Mouse (Mus musculus): ENCODE results near the gene Jmjd6.

Jmjd6 gene

DNA sequence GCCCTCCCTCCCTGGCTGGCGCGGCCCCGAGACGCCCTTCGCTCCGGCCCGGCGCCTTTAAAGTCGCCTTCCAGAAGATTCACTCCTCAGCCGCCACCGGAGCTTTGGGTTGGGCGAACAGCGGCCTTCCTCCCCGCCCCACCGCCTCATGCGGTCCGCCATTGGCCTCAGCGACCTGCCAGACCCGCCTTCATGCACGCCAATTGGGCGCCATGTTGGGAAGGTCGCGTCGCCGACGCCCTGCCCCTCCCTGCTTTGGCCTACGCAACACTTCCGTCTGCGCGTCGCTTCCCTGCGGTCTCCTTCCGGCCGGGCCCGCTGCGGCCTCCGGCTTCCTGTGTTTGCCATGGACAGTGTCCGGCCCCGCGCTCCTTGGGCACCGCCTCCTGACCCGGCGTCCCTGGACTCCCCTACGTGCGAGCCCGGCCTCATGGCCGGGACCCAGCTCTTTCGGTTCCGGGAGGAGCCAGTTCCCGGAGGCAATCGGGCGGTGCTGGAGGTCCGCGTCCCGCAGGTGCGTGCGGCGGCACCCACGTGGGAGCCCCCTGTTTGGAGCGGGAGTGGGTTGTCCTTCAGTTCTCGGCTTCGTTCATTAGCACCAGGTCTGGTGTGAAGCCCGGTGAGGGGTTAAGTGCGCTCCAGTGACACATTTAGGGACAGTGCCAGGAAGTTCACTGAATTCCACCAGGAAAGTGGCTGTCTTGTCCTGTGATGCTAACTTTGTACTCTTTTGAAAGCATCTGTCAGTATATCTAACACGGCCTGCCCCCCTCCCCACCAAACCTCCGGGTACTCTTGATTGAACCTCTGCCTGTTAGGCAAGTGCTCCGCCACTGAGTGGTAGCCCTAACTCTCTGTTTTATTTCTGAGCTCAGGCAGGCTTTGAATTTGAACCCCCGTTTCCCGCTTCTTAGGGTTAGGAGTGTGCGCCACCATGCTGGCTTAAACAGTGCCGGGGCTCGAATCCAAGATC is at the start of gene Jmjd6, which contains the start of gene Mettl23:
Jmjd6 (minus strand) TSS at position 189 of the 973 bp plus-strand sequence.
Mettl23 (plus strand) TSS at position 18 of the 973 bp plus-strand sequence.
- DNase-seq (ENCODE audit: low read depth): peak; percentile 93

DNA sequence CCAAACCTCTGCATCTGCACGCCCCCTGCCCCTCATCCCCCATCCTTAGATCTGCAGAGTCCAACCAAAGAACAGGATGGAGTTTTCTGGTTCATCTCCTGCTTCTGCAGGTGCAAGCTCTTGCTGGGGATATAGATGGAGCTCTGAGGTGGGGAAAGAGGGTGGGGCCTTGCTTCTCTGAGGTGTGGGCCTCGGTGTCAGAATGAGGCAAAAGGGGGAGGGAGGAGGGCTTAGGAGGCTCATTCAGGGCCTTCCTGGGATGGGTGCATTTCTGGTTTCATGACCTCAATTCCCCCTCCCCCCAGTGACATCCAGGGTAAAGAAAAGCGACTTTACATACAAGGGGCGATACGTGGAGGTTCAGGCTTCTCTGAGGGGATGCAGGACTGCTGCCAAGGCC is 43.9 kb upstream of the Jmjd6 start:
- DNase-seq (ENCODE audit: low read depth): no peak

DNA sequence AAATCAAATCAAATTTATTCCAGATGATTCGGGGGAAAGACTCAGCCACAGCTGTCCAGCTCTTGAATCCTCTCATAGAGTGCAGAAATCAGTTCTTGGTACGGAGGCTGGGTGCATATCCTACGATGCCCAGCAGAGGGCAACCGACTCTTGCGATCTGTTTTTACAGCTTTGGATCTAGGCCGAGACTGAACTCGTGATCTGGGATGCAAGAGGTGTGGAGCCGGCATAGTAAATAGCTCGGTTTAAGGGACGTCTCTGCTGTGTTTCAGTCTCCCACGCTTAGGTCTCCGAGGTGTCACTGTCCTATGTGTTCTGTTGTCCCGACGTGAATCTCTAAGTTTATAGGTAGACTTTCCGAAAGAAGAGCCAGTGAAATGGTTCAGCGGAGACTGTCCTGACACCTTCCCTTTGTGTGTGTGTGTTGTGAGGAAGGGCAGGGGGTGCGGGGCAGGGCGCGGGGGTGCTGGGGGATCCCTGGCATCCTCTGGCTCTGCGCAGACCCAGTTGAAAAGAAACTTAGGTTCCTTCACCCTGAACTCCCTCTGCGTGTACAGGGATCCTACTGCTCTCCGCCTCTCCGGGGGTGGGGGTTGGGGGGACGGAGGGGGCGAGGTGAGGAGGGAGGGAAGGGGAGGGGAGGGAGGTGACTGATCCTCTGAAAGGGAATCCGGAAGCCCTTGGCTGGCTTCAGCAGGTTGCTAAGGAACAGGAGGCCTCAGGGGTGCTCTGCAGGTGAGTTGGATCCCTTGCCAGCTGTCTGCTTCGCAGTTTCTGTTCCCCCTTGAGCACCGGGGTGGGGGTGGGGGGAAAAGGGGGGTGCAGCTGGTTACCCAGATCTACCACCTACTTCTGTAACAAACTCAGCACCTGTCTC is 42.3 kb upstream of the Jmjd6 start:
- peak; percentile 53 for DNase-seq (ENCODE audit: low read depth)

DNA sequence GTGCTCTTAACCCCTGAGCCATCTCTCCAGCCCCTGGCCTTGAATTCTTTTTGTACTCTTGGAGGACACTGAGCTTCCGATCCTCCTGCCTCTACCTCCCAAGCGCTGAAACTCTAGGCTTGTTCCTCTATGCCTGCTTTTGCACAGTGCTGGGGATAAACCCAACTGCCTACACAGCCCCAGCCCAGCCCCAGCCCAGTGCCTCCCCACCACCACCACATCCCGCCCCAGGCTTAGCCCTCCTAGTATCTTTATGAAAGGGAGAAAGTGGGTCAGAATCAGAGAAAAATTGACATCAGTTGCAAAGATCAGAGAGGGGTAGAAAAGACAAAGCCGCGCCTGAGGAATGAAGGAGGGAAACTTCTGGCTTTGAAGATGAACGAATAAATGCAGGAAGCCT is 40.8 kb upstream of the Jmjd6 start:
- DNase-seq (ENCODE audit: low read depth): no peak

DNA sequence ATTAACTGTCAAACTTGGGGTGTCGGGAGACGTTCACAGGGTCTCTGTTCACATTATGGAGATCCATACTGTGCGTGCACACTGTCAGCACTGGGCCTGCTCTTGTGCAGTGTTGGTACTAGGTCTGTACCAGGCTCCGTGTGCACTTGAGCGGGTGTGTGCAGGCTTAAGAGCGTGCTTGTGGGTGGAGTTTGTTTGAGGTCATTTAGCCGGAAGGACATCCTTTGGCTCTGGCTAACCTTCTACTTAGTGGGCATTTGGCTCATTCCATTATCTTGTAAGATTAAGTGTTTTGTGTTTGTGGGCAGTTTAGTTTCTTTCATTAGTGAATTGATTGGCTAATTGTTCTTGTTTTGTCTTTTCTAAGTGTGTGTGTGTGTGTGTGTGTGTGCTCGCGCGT is 39.2 kb upstream of the Jmjd6 start:
- DNase-seq (ENCODE audit: low read depth): no peak

DNA sequence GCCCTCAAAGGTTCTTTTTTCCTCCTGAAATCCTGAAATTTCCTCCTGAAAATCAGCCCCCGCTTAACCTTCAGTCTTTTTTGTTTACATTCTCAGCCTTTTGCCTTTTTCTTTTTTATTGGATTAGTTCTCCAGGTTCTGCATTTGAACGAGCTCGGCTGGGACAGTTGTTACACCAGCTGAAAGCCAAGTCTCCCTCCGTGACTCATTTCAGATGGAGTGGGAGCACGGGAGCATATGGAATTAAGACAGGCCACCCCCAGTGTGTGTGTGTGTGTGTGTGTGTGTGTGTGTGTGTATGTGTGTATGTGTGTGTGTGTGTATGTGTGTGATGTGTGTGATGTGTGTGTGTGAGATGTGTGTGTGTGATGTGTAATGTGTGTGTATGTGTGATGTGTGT is 38.2 kb upstream of the Jmjd6 start:
- no peak for DNase-seq (ENCODE audit: low read depth)

DNA sequence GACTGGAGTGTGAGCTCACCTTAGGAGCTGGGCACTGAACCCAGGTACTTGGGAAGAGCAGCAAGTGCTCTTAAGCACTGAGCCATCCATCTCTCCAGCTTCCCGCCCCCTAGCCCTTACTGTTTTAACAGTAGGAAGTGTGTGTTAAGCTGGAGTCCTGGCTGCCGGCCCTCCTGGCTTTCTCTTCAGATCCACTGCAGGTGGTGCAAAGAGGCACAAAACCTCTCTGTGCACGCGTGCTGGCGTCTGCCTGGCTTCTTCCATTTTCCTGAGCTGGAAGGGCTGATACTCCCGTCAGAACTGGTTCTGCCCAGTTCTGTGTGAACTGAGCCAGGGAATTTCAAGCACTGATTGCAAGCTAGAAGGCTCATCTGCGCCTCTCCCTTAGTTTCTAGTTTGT is 37.6 kb upstream of the Jmjd6 start:
- no peak for DNase-seq (ENCODE audit: low read depth)

DNA sequence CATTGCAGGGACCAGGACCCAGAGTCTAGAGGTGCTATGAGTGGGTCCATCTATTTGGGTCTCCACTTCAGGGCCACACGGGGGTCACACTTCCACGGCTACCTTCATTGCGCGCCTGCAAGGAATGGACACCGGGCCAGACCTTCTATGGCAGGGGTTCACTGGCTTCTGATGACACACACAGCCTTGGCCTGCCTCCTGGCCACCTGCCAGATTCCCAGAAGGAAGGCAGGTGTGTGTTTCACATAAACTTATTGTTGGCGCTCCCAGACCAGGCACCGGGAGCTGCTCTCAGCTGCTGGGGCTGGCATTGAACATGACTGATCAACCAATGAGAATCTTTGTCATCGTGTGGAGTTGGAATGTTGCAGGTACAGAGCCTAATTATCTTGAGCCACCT is 35.2 kb upstream of the Jmjd6 start:
- DNase-seq (ENCODE audit: low read depth): no peak

DNA sequence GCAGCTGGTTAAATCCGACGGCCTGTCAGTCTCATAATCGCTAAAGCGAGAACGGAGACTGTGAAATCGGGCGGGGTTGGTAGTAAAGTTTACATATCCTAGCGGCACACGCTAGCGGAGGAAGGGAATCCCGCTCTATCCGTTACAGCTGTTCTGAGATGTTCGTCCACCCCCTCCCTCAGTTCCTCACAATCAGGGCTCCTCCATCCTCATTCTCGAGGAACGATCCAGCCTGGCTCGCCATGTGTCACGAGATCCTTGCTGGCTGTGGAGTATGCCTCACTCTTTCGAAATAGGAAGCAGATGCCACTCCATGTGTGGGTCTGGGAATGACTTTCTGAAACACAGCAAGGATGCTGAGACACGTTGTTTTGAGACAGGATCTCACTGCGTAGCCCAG is 30.7 kb upstream of the Jmjd6 start:
- no peak for DNase-seq (ENCODE audit: low read depth)

DNA sequence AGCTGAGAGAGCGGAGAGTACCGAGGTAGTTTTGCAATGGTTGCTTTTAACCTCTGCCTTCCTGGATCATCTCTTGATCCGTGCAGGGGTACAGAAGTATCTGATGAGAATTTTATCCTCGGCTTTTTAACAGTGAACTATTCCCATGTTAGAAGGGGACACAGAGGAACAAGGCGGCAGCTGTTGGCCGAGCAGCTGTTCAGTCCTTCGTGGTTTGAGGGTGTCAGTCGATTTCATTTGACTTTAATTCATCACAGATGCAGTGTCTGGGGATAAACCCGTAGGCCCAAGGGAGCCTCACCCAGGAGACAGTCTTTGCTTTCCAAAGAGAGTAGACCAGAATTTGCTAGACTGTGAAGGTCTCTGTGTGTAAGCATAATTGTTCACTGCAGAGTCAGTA is 28.3 kb upstream of the Jmjd6 start:
- no peak for DNase-seq (ENCODE audit: low read depth)

DNA sequence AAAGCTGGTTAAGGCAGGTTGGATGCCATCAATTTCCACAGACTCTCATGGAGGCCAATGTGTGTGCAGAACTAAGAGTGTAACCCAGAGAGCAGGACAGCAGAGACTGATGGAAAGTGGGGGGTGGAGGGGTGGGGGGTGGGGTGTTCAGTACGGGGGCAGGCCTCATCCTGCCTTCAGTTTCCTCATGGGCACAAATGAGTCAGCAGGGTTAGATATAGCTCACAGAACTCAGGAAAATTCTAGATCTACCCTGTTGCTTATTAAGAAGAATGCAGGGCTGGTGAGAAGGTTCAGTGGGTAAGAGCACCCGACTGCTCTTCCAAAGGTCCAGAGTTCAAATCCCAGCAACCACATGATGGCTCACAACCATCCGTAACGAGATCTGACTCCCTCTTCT is 26.4 kb upstream of the Jmjd6 start:
- DNase-seq (ENCODE audit: low read depth): no peak

DNA sequence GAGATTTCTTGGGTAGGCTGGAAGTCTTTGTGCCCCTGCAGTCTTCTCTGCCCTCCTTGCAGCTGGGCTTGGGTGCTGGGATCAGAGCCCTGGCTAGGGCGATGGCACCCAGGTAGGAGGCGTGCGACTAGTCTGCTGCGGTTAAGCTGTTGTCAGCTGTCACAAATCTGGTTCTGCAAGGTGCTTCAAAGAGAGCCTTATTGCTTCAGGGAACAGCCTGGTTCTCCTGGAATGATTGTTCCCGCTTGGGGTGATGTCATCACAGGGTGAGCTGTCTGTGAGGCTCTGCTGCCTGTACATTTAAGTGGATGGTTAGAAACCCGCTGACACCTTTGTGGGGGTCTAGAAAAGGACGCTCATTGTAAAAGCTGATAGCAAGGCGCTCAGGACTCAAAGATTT is 26.0 kb upstream of the Jmjd6 start:
- DNase-seq (ENCODE audit: low read depth): no peak

DNA sequence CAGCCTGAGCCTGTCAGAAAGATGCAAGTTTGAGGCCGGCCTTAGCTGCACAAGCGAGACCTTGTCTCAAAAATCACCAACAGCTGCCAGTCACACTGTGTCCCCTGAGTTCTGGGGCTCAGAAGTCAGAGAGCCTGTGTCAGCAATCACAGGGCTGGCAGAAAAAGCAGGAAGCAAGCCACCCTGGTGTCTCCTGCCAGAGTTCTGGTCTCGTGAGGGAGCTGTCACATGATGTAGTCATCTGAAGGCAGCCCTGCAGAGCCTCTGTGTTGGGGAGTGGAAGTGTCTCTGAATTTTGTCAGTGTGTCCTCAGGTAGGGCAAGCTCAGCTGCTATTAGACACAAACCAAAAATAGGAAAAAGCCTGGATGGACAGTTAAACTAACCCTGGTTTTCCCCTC is 24.9 kb upstream of the Jmjd6 start:
- no peak for DNase-seq (ENCODE audit: low read depth)

DNA sequence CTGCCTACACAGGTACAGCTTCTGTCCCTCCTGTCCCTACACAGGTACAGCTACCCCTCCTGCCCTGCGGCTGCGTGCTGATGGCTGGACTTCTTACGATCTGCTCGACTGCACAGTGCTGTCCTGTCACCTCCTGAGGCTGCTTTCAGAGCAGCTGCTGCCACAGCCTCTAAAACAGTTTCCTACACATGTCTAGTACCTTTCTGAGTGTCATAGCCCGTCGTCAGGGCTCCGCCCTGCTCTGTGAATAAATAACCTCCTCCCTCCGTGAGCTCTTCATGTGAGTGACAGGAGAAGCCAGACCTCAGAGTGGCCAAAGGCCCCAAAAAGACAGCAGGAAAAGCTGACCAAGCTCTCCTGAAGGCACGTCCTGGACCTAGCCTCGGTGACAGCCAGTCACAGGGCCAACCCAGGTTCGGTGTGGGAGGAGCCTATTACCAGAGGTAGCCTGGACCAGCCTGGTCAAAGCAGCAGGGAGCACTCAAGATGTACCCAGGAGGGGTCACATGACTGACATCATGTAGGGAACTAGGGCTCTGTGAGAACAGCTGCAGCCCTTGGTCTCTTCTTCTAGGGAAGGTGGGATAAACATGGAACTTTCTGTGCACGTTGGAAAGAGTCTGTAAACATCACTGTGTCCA is 22.8 kb upstream of the Jmjd6 start:
- DNase-seq (ENCODE audit: low read depth): no peak

DNA sequence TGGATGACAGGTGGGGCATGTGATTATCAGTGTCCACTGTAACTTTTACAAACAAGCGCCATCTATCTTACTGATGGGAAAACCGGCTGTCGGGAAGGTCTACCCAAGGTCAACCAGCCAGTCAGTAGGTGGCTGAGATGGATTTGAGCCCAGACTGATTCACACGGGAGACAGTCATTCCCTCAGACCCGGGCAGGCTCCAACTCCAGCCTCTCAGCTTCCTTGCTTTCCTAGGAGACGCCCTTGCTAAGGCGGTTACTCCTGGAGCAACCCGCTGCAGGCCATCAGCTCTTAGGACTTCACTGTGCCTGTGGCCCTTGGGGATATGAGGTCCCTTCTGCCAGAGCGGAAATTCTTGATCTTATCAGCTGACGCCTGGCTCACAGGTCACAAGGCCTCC is 21.2 kb upstream of the Jmjd6 start:
- DNase-seq (ENCODE audit: low read depth): no peak

DNA sequence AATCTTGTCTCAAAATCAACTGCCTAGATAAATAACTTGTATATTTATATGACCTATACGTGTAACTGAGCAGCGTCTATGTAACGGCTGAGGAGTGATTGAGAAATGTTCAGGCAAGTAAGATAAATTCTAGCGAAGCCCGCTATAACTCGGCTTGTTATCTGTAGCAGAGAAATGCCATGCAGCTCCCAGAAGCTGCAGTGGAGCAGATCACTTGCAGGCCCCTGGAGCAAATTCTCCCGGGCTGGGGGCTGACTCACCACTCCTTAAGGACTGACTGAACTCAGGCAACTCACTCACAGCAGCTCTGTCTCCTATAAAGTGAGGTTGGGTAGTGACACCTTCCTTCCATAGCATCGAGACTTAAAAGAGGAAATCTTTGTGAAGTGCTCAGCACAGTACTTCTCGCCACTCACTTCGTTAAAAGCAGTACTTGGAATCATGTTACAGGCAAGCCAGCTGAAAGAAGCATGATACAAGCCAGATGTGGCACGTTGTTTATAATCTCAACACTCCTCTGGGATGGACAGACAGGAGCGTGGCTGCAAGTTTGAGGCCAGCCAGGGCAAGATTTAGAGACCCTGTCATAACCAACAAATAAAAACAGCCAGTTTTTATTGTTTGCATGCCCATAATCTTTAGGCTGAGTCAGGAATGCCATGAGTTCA is 14.1 kb upstream of the Jmjd6 start:
- no peak for DNase-seq (ENCODE audit: low read depth)

DNA sequence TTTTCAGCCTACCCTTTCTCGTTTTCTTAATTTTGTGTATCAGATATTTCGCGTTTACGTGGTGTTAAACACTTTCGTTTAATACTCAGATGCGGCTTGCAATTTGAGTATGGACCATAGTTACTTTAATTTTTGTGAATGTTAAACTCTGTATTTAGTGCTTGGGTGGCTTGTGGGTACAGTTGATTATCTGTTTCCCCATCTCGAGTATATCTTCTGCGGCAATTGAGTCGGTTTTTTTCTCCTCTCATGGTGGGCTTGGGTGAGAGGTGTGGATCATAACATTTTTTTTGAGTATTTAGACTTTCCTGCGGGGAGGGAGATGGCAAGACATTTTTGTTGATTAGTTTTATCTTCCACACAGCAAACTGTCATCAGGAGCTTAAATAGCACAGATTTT is 11.0 kb upstream of the Jmjd6 start:
- DNase-seq (ENCODE audit: low read depth): no peak

DNA sequence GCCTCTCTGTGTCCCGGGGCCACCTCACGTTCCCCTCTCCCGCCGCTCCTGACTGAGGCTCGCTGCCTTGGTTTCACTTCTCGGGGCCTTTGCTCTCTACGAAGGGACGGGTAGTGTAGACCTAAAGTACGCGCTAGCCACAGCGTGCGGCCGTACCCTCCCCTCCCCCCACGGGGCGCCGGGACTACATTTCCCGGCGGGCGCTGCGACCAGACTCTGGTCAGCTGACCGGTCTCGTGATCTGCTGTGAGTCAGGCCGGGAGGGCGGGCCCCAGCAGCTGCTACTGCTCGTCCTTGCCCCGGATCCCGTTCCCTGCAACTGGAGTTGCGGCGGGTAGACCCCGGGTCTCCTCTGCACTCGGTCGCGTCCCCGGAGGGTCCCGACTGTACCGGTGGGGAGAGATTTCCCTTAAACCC is 10.3 kb upstream of the Jmjd6 start:
- peak; percentile 88 for DNase-seq (ENCODE audit: low read depth)

DNA sequence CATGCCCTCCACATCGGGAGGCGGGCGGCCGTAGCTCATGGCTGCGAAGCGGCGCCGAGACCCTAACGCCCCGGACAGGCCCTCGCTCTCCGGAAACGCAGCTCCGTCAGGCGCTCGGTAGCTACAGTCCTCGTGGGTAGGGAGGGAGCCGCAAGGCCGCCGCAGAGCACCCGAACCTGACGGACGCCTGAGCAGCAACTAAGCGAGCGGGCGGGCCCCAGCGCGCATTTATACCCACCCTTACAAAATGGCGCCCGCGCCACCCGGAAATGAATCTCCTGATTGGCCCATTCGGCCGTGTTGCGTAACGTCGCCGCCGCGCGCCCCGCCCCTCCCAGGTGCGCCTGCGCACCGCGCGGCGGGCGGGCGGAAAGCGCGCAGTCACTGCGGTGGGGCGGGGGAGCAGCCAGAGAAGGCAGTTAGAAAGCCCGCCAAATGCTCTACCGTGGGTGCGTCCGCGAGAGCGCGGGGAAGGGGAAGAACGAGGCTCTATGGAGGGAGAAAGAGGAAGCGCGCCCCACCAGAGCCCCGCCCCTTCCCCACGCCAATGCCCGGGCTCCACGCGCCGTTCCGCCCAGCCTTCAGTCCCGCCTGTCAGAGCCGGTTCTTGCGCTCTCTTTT is 9.8 kb upstream of the Jmjd6 start, which contains the start of gene Srsf2:
Srsf2 (minus strand) TSS at position 204 of the 621 bp plus-strand sequence.
- DNase-seq (ENCODE audit: low read depth): peak; percentile 74

DNA sequence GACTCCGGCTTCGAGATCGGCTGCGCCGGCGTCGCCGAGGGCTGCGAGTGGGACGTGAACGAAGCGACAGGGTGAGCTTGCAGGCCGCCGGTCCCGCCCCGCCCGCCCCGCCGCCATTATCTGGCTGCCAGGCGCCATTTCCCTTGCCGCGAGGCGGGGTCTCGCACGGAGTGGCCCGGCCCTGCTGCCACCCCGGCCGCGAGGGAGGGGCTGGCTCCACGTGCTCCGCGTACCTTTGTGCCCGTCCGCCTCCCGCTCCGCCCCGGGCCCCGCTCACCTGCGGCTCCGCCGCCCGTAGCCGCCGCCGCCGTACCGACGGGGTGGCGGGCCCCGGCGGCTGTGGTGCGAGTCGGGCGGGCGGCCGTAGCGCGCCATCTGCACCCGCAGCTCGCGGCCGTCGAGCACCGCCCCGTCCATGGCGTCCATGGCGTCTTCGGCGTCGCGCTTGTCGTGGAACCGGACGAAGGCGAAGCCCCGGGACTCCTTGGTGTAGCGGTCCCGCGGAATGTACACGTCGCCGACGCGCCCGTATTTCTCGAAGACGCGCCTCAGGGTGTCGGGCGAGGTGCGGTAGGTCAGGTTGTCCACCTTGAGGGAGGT is 9.1 kb upstream of the Jmjd6 start, which contains the start of gene Mfsd11:
Mfsd11 (plus strand) TSS at position 150 of the 600 bp plus-strand sequence.
- no peak for DNase-seq (ENCODE audit: low read depth)

Data from c-Kit-positive CD71-positive TER-119-negative erythroid progenitor cells, embryonic 14.5 days (primary cell).